In genomic region chr16:74857752-74858151, GRCm38 (mm10) we compare ENCODE assay signal across 13 mouse cellular contexts.
A peak's percentile ranks its signal among the peaks of the same experiment; 100 is the strongest.
DNase-seq lines count a peak whose midpoint lies in the region; ATAC-seq and TF ChIP-seq lines count a peak whose summit lies in the region.
"Had no signal": no experiment of that assay in that cellular context is flagged by ENCODE, and none has a peak within 500 bp of the region (broad histone marks: within the 10 kb centered on the region; RNA-seq: fewer than 3 reads in every experiment).

No protein-coding gene starts in this region.

- no peak overlapping the region for H3K27ac ChIP-seq in embryonic facial prominence, embryonic 11.5 days (replicated peaks; ENCODE audit: low read depth, low read length)
- H3K27ac ChIP-seq in embryonic facial prominence, embryonic 10.5 days (replicated peaks), result no peak overlapping the region
- no peak overlapping the region for H3K27ac ChIP-seq in limb, embryonic 14.5 days (replicated peaks; ENCODE audit: low read depth, low read length)
- no peak overlapping the region for H3K27ac ChIP-seq in limb, embryonic 10.5 days
- H3K27ac ChIP-seq in forebrain, postnatal 0 days (ENCODE audit: low read depth, low read length), result no peak overlapping the region
- H3K27ac ChIP-seq: limb, embryonic 12.5 days; midbrain, embryonic 12.5 days had no signal

- no peaks in the 10 kb centered on the region for H3K27me3 ChIP-seq in embryonic facial prominence, embryonic 11.5 days (ENCODE audit: control insufficient read depth, insufficient read depth, low read length)
- H3K27me3 ChIP-seq in embryonic facial prominence, embryonic 10.5 days (replicated peaks; ENCODE audit: low read depth, poor library complexity, severe bottlenecking), result no peaks in the 10 kb centered on the region
- no peaks in the 10 kb centered on the region for H3K27me3 ChIP-seq in limb, embryonic 14.5 days (ENCODE audit: control insufficient read depth, insufficient read depth, low read length)
- H3K27me3 ChIP-seq in limb, embryonic 10.5 days (ENCODE audit: low read depth, poor library complexity, severe bottlenecking), result no peaks in the 10 kb centered on the region
- no peaks in the 10 kb centered on the region for H3K27me3 ChIP-seq in forebrain, postnatal 0 days (ENCODE audit: insufficient read depth, low read length)
- H3K27me3 ChIP-seq: limb, embryonic 12.5 days; midbrain, embryonic 12.5 days had no signal

- TF ChIP-seq POLR2A in limb, embryonic 14.5 days (IDR thresholded peaks at IDR 0.05; ENCODE audit: borderline replicate concordance, extremely low read depth, insufficient read depth, insufficient read length), result no peak

- no peak overlapping the region for H3K9ac ChIP-seq in embryonic facial prominence, embryonic 11.5 days (replicated peaks; ENCODE audit: low read length)
- no peak overlapping the region for H3K9ac ChIP-seq in limb, embryonic 14.5 days (ENCODE audit: low read depth, low read length, severe bottlenecking)
- H3K9ac ChIP-seq in forebrain, postnatal 0 days, result no peak overlapping the region
- H3K9ac ChIP-seq: limb, embryonic 12.5 days; midbrain, embryonic 12.5 days had no signal

- WGBS in embryonic facial prominence, embryonic 11.5 days, result 23% methylated on average over 2 of the region's 2 CpGs
- 24% methylated on average over 2 of the region's 2 CpGs for WGBS in embryonic facial prominence, embryonic 10.5 days
- WGBS in limb, embryonic 14.5 days, result 17% methylated on average over 2 of the region's 2 CpGs
- WGBS in limb, embryonic 10.5 days, result 25% methylated on average over 2 of the region's 2 CpGs
- WGBS in forebrain, postnatal 0 days, result 14% methylated on average over 2 of the region's 2 CpGs

- no peaks in the 10 kb centered on the region for H3K36me3 ChIP-seq in embryonic facial prominence, embryonic 11.5 days (replicated peaks; ENCODE audit: control insufficient read depth, insufficient read depth, low read depth, low read length)
- H3K36me3 ChIP-seq in embryonic facial prominence, embryonic 10.5 days (replicated peaks), result no peaks in the 10 kb centered on the region
- no peaks in the 10 kb centered on the region for H3K36me3 ChIP-seq in limb, embryonic 14.5 days (ENCODE audit: control insufficient read depth, insufficient read depth, low read length)
- H3K36me3 ChIP-seq in limb, embryonic 10.5 days, result no peaks in the 10 kb centered on the region
- no peaks in the 10 kb centered on the region for H3K36me3 ChIP-seq in forebrain, postnatal 0 days (ENCODE audit: insufficient read depth)
- H3K36me3 ChIP-seq: limb, embryonic 12.5 days; midbrain, embryonic 12.5 days had no signal

- H3K4me1 ChIP-seq in embryonic facial prominence, embryonic 11.5 days (ENCODE audit: control insufficient read depth, insufficient read depth, low read length), result no peaks in the 10 kb centered on the region
- no peaks in the 10 kb centered on the region for H3K4me1 ChIP-seq in embryonic facial prominence, embryonic 10.5 days
- H3K4me1 ChIP-seq in limb, embryonic 14.5 days (ENCODE audit: control insufficient read depth, insufficient read depth, low read length), result no peaks in the 10 kb centered on the region
- no peaks in the 10 kb centered on the region for H3K4me1 ChIP-seq in limb, embryonic 10.5 days
- no peaks in the 10 kb centered on the region for H3K4me1 ChIP-seq in forebrain, postnatal 0 days (ENCODE audit: insufficient read depth)
- H3K4me1 ChIP-seq: limb, embryonic 12.5 days; midbrain, embryonic 12.5 days had no signal

- no peaks in the 10 kb centered on the region for H3K9me3 ChIP-seq in embryonic facial prominence, embryonic 11.5 days (replicated peaks; ENCODE audit: control insufficient read depth, low read length)
- no peaks in the 10 kb centered on the region for H3K9me3 ChIP-seq in embryonic facial prominence, embryonic 10.5 days
- H3K9me3 ChIP-seq in limb, embryonic 14.5 days (ENCODE audit: control insufficient read depth, low read length), result no peaks in the 10 kb centered on the region
- H3K9me3 ChIP-seq in limb, embryonic 10.5 days (replicated peaks), result no peaks in the 10 kb centered on the region
- H3K9me3 ChIP-seq in forebrain, postnatal 0 days (ENCODE audit: low read length), result no peaks in the 10 kb centered on the region
- H3K9me3 ChIP-seq: limb, embryonic 12.5 days; midbrain, embryonic 12.5 days had no signal

- TF ChIP-seq CTCF in forebrain, postnatal 0 days (IDR thresholded peaks at IDR 0.05; ENCODE audit: low read depth), result peak; percentile 76

- peak; percentile 60 for DNase-seq in embryonic facial prominence, embryonic 11.5 days (ENCODE audit: low spot score)
- no peak for DNase-seq in embryonic facial prominence, embryonic 10.5 days (ENCODE audit: low spot score)
- peak; percentile 50 for DNase-seq in limb, embryonic 14.5 days (ENCODE audit: low spot score)
- DNase-seq in limb, embryonic 10.5 days (ENCODE audit: low spot score), result no peak
- DNase-seq in Muller cell, postnatal 12 days (ENCODE audit: inconsistent ontology term), result peak; percentile 4
- DNase-seq in forebrain, postnatal 0 days, result peak; percentile 61
- no peak for DNase-seq in heart, adult 18-20 months
- no peak for DNase-seq in cerebellum, postnatal 4 days (ENCODE audit: low spot score in 2 of 2)
- DNase-seq: adrenal gland, adult 2 months; B cell, adult 2 months; kidney, postnatal 10 days had no signal

- no peak overlapping the region for H3K4me3 ChIP-seq in embryonic facial prominence, embryonic 11.5 days (ENCODE audit: low read depth, low read length)
- H3K4me3 ChIP-seq in embryonic facial prominence, embryonic 10.5 days, result no peak overlapping the region
- H3K4me3 ChIP-seq in limb, embryonic 14.5 days (replicated peaks; ENCODE audit: low read length), result no peak overlapping the region
- no peak overlapping the region for H3K4me3 ChIP-seq in limb, embryonic 10.5 days
- H3K4me3 ChIP-seq in forebrain, postnatal 0 days (ENCODE audit: low read depth, low read length), result no peak overlapping the region
- H3K4me3 ChIP-seq: limb, embryonic 12.5 days; midbrain, embryonic 12.5 days had no signal

- H3K4me2 ChIP-seq in embryonic facial prominence, embryonic 11.5 days (ENCODE audit: low read depth, low read length), result no peak overlapping the region
- H3K4me2 ChIP-seq in limb, embryonic 14.5 days (replicated peaks; ENCODE audit: low read depth, low read length, severe bottlenecking), result no peak overlapping the region
- H3K4me2 ChIP-seq in forebrain, postnatal 0 days (ENCODE audit: low read depth), result no peak overlapping the region
- H3K4me2 ChIP-seq: limb, embryonic 12.5 days; midbrain, embryonic 12.5 days had no signal

- no peak for ATAC-seq in embryonic facial prominence, embryonic 11.5 days (replicated peaks; ENCODE audit: insufficient number of reproducible peaks, low FRiP score, low TSS enrichment, low read depth)
- no peak for ATAC-seq in limb, embryonic 14.5 days (ENCODE audit: low FRiP score, low read depth)
- no peak for ATAC-seq in forebrain, postnatal 0 days

Comparison
In these comparisons a context has a peak if more than half of its experiments do, and no peak if none do; other contexts are left out.
1. DNase-seq: peak in embryonic facial prominence, embryonic 11.5 days (single experiment), limb, embryonic 14.5 days (single experiment), Muller cell, postnatal 12 days (single experiment) and forebrain, postnatal 0 days (single experiment); none in embryonic facial prominence, embryonic 10.5 days (single experiment), limb, embryonic 10.5 days (single experiment), heart, adult 18-20 months (0 of 2) and cerebellum, postnatal 4 days (0 of 2).